Mouse (Mus musculus) midbrain, embryonic 16.5 days (tissue): ENCODE data around the gene Hoxa3. TPM values are rescaled to one million over a fixed set of nuclear protein-coding genes. Genes with fewer than 3 reads are reported as not detected.

Experiments used
- ATAC-seq: fragments of 200-750 bp; cut with Nextera tagmentation; 2 replicates; pipeline ENCODE4 v1.8.0; 2017; ENCODE audit warnings: moderate TSS enrichment
- H3K27ac ChIP-seq: fragments of 300-500 bp; sonication (generic); 2 replicates; pipeline ENCODE4 v1.5.1; 2014; ENCODE audit warnings: mild to moderate bottlenecking, low read length, mixed read lengths
- H3K27me3 ChIP-seq: fragments of 300-500 bp; sonication (generic); 2 replicates; pipeline ENCODE4 v1.6.1; 2014; ENCODE audit warnings: low read depth, low read length, mixed read lengths; ENCODE audit not compliant: control insufficient read depth, insufficient read depth
- H3K36me3 ChIP-seq: fragments of 300-500 bp; sonication (generic); 2 replicates; pipeline ENCODE4 v1.6.1; 2014; ENCODE audit warnings: mild to moderate bottlenecking, low read length, moderate library complexity, mixed read lengths; ENCODE audit not compliant: control insufficient read depth, insufficient read depth
- H3K4me1 ChIP-seq: fragments of 300-500 bp; sonication (generic); 2 replicates; pipeline ENCODE4 v1.6.1; 2014; ENCODE audit warnings: mild to moderate bottlenecking, low read length, mixed read lengths; ENCODE audit not compliant: control insufficient read depth, insufficient read depth
- H3K4me2 ChIP-seq: fragments of 300-500 bp; sonication (generic); 2 replicates; pipeline ENCODE4 v1.6.1; 2014; ENCODE audit warnings: mild to moderate bottlenecking, low read length, mixed read lengths
- H3K4me3 ChIP-seq: fragments of 300-500 bp; sonication (generic); 2 replicates; pipeline ENCODE4 v1.5.1; 2014; ENCODE audit warnings: low read depth, mild to moderate bottlenecking, low read length, moderate library complexity, mixed read lengths
- H3K9ac ChIP-seq: fragments of 300-500 bp; sonication (generic); 2 replicates; pipeline ENCODE4 v1.6.1; 2014; ENCODE audit warnings: low read depth, low read length, mixed read lengths
- H3K9me3 ChIP-seq: fragments of 300-500 bp; sonication (generic); replicated peaks from 2 replicates; pipeline ENCODE4 v1.6.1; 2014; ENCODE audit warnings: mild to moderate bottlenecking, low read length, mixed read lengths; ENCODE audit not compliant: control insufficient read depth, poor library complexity, severe bottlenecking
- WGBS: fragments of 180-500 bp; shearing (Covaris S2); extraction: QIAGEN DNeasy Blood & Tissue Kit; methylation state at CpG from one replicate; pipeline ENCODE4 v1.1.7; 2014; 5-methylcytosine and 5-hydroxymethylcytosine counted together
- polyA plus RNA-seq: library from polyadenylated mRNA; unstranded; fragments of >200 nt; fragmentation: Nextera tagmentation; extraction: Ambion mirVana; gene quantifications from 2 replicates; pipeline ENCODE4 v1.2.1, GENCODE M21; 2015

Gene Hoxa3
- polyA plus RNA-seq, 1 experiment from 2014 or later: not detected

- Histone ChIP-seq H3K9ac (no peak overlapping the region), H3K4me2 (no peak overlapping the region), H3K9me3 (no peaks in the 10 kb centered on the region), H3K36me3 (no peaks in the 10 kb centered on the region), H3K27ac (no peak overlapping the region), H3K4me3 (no peak overlapping the region), H3K27me3 (peaks cover 92% of the 10 kb centered on the region), H3K4me1 (peaks cover 3% of the 10 kb centered on the region; the same call in 1 of the 2 replicates)
- no peak for ATAC-seq
- WGBS: 10% methylated on average over 13 of the region's 13 CpGs
These were observed 9.6 kb upstream of the Hoxa3 start for GRCm38 (mm10) chr6:52222729-52223128.

DNA sequence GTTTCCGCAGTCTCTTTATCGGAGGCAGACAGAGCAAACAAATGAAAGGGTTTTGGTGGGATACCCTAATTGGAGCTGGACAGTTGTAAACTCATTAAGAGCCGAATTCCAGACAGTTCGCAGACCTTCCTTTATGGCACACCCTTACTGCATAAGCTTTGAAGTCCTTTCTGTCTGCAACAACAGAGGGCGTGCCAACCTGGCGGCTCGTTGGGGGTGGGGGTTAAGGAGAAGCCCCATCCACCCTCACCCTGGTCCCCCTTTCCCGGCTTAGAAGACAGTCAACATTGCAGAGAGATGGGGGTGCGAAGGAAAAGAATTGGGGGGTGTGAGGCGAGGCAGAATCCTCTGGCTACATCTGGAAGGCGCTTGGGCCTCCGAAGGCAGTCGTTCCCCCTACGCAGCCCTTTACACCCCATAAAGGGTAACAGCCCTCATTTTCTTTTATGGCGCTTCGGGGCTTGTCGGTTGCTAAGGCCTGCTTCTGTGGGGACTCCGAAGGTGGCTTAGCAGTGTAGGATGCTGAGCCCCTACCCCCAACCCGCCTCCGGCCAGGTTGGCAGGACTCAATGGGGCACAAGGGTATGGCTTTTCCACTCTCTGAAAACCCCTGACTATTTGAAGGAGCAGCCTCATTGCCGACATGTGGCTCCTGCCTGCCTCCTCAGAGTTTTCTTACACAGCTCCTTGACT lies 9.0 kb upstream of the Hoxa3 start:
- Histone ChIP-seq H3K4me1 (peaks cover 3% of the 10 kb centered on the region; the same call in 1 of the 2 replicates), H3K4me3 (peak overlapping the region; percentile 42; the same call in 1 of the 2 replicates), H3K27ac (no peak overlapping the region), H3K36me3 (no peaks in the 10 kb centered on the region), H3K9ac (no peak overlapping the region), H3K9me3 (no peaks in the 10 kb centered on the region), H3K27me3 (peaks cover 91% of the 10 kb centered on the region), H3K4me2 (peak overlapping the region; percentile 67)
- peak; percentile 19; the same call in 1 of the 2 replicates for ATAC-seq
- 6% methylated on average over 21 of the region's 21 CpGs for WGBS

- Histone ChIP-seq H3K9me3 (no peaks in the 10 kb centered on the region), H3K9ac (peak within 1 kb of the TSS; percentile 57), H3K27ac (no peak within 1 kb of the TSS), H3K4me3 (peak within 1 kb of the TSS; percentile 42), H3K27me3 (peaks cover 88% of the 10 kb centered on the region), H3K36me3 (no peaks in the 10 kb centered on the region), H3K4me2 (peak within 1 kb of the TSS; percentile 67), H3K4me1 (peaks cover 3% of the 10 kb centered on the region; the same call in 1 of the 2 replicates)
- ATAC-seq: peak; percentile 70
- WGBS: under 1% methylated on average over 46 of the region's 46 CpGs
These were observed 8.3 kb upstream of the Hoxa3 start, which contains the start of gene Hoxa7 for GRCm38 (mm10) chr6:52221337-52221992. Hoxa7 (minus strand) TSS chr6:52221854.

DNA sequence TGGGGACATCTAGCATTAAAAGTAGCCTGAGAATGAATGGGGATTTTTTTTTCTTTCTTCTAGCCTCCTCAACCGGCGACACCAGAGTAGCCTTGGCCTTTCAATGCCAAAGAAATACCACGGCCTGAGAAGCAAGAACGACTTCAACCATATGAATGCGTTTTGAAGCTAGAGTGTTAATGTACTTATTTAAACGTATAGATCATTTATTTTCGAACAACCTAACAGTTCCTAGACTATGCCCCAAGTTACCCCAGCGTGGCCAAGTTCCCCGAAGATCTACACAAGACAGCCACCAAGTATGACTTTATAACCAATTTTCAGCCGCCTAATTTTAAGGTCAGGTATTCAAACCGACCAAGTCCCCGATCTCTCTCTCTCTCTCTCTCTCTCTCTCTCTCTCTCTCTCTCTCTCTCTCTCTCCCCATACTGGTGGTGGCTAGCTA lies 7.8 kb upstream of the Hoxa3 start:
- Histone ChIP-seq H3K36me3 (no peaks in the 10 kb centered on the region), H3K4me2 (peak overlapping the region; percentile 67), H3K9ac (no peak overlapping the region), H3K27ac (no peak overlapping the region), H3K4me3 (peak overlapping the region; percentile 42), H3K9me3 (no peaks in the 10 kb centered on the region), H3K4me1 (peaks cover 3% of the 10 kb centered on the region; the same call in 1 of the 2 replicates), H3K27me3 (peaks cover 88% of the 10 kb centered on the region)
- 7% methylated on average over 12 of the region's 12 CpGs for WGBS
- ATAC-seq: no peak

DNA sequence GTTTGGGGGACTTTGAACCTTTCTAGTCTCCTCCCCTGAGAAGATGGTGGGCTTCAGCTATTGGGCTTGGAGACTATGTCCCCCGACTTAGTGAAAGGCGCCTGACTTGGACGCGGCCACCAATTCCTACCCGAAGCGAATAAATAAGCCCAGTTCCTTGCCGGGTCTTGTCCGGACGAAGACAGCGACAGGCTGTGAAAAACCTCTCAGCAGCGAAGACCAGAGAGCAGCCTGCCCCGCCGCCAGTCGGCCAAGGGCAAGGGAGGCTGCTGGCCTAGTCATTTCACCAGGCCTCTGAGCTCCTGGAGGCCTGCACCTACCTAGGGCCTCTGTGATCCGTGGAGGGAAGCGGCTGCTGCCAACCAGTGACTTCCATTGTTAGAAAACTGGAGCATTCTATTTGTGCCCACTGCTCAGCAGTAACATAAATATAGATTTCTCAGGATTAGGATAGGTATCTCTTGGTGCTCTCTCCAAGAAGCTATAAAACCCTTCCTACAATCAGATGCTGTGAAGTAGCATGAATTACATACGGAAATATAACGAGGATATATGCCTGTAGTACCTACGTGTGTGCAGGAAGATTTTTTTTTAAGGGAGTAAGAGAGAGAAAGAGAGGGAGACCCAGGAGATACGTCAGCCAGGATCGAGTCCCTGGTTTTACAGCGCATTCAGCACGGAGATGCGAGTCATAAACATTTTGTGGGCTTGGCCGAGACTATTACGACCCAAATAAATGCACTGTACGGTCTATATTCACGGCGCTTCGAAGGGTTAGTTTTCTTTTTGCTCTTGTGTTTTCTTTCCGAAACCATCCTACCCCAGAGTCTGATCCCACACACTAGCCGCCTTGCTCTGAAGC lies 7.1 kb upstream of the Hoxa3 start:
- 10% methylated on average over 32 of the region's 32 CpGs for WGBS
- peaks cover 88% of the 10 kb centered on the region for H3K27me3 ChIP-seq
- no peak overlapping the region for H3K4me3 ChIP-seq
- peaks cover 3% of the 10 kb centered on the region; the same call in 1 of the 2 replicates for H3K4me1 ChIP-seq
- no peaks in the 10 kb centered on the region for H3K9me3 ChIP-seq
- H3K36me3 ChIP-seq: no peaks in the 10 kb centered on the region
- no peak overlapping the region for H3K9ac ChIP-seq
- ATAC-seq: no peak
- no peak overlapping the region for H3K4me2 ChIP-seq
- H3K27ac ChIP-seq: no peak overlapping the region

DNA sequence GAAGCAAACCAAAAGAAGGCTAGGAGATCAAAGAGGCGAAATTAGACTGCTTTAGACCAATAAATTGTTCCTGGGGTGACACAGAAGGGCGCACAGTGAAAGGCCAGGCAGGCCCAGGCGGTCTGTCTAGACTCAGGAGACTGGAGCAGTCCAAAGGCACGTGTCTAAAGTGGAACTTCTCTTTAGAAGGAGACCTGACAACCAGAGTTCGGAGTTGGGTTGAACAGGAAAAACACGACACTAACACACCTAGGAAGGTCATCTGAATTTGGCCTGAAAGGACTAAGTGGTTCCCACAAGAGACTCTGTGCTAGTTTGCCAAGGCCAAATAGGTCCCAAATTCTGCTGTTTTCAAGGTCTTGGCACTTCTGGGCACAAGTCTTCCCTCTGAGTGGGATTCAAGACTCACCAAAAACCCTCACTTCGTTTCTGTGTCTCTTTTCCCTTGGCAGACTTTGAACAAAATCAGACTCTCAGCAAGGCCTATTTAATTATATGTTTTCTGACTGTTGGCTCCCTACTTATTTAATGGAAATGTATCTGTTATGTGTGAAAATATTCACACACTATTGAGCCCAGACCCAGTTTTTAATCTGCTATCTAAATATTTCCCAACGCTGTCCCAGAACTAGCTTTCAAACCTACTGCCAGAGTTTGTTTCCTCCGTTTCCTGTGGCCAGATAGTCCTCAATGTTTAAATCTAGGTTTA lies 6.3 kb upstream of the Hoxa3 start:
- ATAC-seq: no peak
- 16% methylated on average over 9 of the region's 9 CpGs for WGBS
- H3K4me1 ChIP-seq: peaks cover 3% of the 10 kb centered on the region; the same call in 1 of the 2 replicates
- no peak overlapping the region for H3K9ac ChIP-seq
- H3K4me3 ChIP-seq: no peak overlapping the region
- no peaks in the 10 kb centered on the region for H3K36me3 ChIP-seq
- no peak overlapping the region for H3K27ac ChIP-seq
- no peaks in the 10 kb centered on the region for H3K9me3 ChIP-seq
- peaks cover 88% of the 10 kb centered on the region for H3K27me3 ChIP-seq
- no peak overlapping the region for H3K4me2 ChIP-seq

GRCm38 (mm10) chr6:52218643-52219215 lies 5.6 kb upstream of the Hoxa3 start:
- no peak overlapping the region for H3K9ac ChIP-seq
- H3K27ac ChIP-seq: no peak overlapping the region
- 6% methylated on average over 14 of the region's 14 CpGs for WGBS
- H3K4me1 ChIP-seq: peaks cover 3% of the 10 kb centered on the region; the same call in 1 of the 2 replicates
- H3K9me3 ChIP-seq: no peaks in the 10 kb centered on the region
- H3K27me3 ChIP-seq: peaks cover 86% of the 10 kb centered on the region
- no peak overlapping the region for H3K4me3 ChIP-seq
- H3K4me2 ChIP-seq: no peak overlapping the region
- no peak for ATAC-seq
- no peaks in the 10 kb centered on the region for H3K36me3 ChIP-seq
